Mouse (Mus musculus) liver, adult 2 months (tissue): ENCODE results near the gene Cacna1c. TPM values are rescaled to one million over a fixed set of nuclear protein-coding genes. Genes with fewer than 3 reads are reported as not detected.

Source experiments
- DNase-seq: peaks from one replicate; pipeline ENCODE4 v3.0.0-alpha.2; 2011; ENCODE audit warnings: low read depth, low spot score; ENCODE audit errors: extremely low read depth
- H3K27ac ChIP-seq: fragments of 200-500 bp; replicated peaks from 2 replicates; pipeline ENCODE4 v1.5.1; 2012; ENCODE audit warnings: low read depth, mild to moderate bottlenecking, control low read depth, inconsistent platforms, low read length; ENCODE audit not compliant: insufficient read depth
- H3K27me3 ChIP-seq: fragments of 200-500 bp; 2 replicates; pipeline ENCODE4 v1.6.1; 2012; ENCODE audit warnings: mild to moderate bottlenecking, moderate library complexity, low read length, inconsistent platforms; ENCODE audit not compliant: control insufficient read depth, insufficient read depth
- H3K36me3 ChIP-seq: fragments of 200-500 bp; 2 replicates; pipeline ENCODE4 v1.6.1; 2012; ENCODE audit warnings: low read length, inconsistent platforms; ENCODE audit not compliant: control insufficient read depth, insufficient read depth
- H3K4me1 ChIP-seq: fragments of 200-500 bp; 2 replicates; pipeline ENCODE4 v1.6.1; 2011; ENCODE audit warnings: low read length; ENCODE audit not compliant: control insufficient read depth, insufficient read depth
- H3K4me3 ChIP-seq: fragments of 200-500 bp; 2 replicates; pipeline ENCODE4 v1.5.1; 2011; ENCODE audit warnings: low read depth, mild to moderate bottlenecking, control low read depth, low read length, moderate library complexity; ENCODE audit not compliant: insufficient read depth
- H3K79me2 ChIP-seq: fragments of 200-500 bp; 2 replicates; pipeline ENCODE4 v1.6.1; 2012; ENCODE audit warnings: inconsistent platforms, mild to moderate bottlenecking, low read length, moderate library complexity; ENCODE audit not compliant: control insufficient read depth, insufficient read depth
- H3K9ac ChIP-seq: fragments of 200-500 bp; 2 replicates; pipeline ENCODE4 v1.6.1; 2012; ENCODE audit warnings: low read depth, mild to moderate bottlenecking, control low read depth, inconsistent platforms, low read length
- CTCF ChIP-seq: fragments of 200-500 bp; IDR thresholded peaks from 2 replicates; pipeline ENCODE4 v1.5.1; 2011; ENCODE audit warnings: low read depth, low read length, control low read depth
- POLR2A ChIP-seq: fragments of 200-500 bp; IDR thresholded peaks from 2 replicates; pipeline ENCODE4 v1.6.1; 2011; ENCODE audit warnings: low read length, control low read depth; ENCODE audit not compliant: insufficient read depth; ENCODE audit errors: extremely low read depth
- WGBS: fragments of 180-500 bp; shearing (Covaris S2); methylation state at CpG from one replicate; pipeline ENCODE4 v1.1.7; 2018; 5-methylcytosine and 5-hydroxymethylcytosine counted together
- polyA plus RNA-seq: library from polyadenylated mRNA; depleted of rRNA; stranded (reverse); fragments of >200 nt; gene quantifications from 2 replicates; pipeline ENCODE4 v1.2.3, GENCODE M21; 2012
- total RNA-seq: library from RNA; depleted of rRNA; stranded (reverse); fragments of >200 nt; gene quantifications from 2 replicates; pipeline ENCODE4 v1.2.3, GENCODE M21; 2014

Gene Cacna1c
- total and polyA plus RNA-seq, 2 experiments, result 0.09 to 0.18 TPM

- H3K36me3 ChIP-seq, result no peaks in the 10 kb centered on the region
- H3K9ac ChIP-seq, result peak overlapping the region; percentile 13; the same call in 1 of the 2 replicates
- peaks cover 13% of the 10 kb centered on the region for H3K4me1 ChIP-seq
- no peak for TF ChIP-seq CTCF
- TF ChIP-seq POLR2A, result no peak
- peak; percentile 82 for DNase-seq
- no peak overlapping the region for H3K27ac ChIP-seq
- H3K4me3 ChIP-seq, result no peak overlapping the region
- no peaks in the 10 kb centered on the region for H3K27me3 ChIP-seq
- H3K79me2 ChIP-seq, result no peaks in the 10 kb centered on the region
- WGBS, result 13% methylated on average over 5 of the region's 5 CpGs
Measured at GRCm38 (mm10) chr6:118963283-118963682, 232.9 kb downstream of the Cacna1c start.

GRCm38 (mm10) chr6:118958529-118958928 lies 237.7 kb downstream of the Cacna1c start:
- Histone ChIP-seq H3K9ac (no peak overlapping the region), H3K4me1 (peaks cover 9% of the 10 kb centered on the region; the same call in 1 of the 2 replicates), H3K27me3 (no peaks in the 10 kb centered on the region), H3K79me2 (no peaks in the 10 kb centered on the region), H3K36me3 (no peaks in the 10 kb centered on the region), H3K4me3 (no peak overlapping the region), H3K27ac (no peak overlapping the region)
- DNase-seq, result no peak
- no peak for TF ChIP-seq CTCF
- no peak for TF ChIP-seq POLR2A
- 94% methylated on average over 9 of the region's 9 CpGs for WGBS

GRCm38 (mm10) chr6:118956234-118956633 lies 240.0 kb downstream of the Cacna1c start:
- Histone ChIP-seq H3K27me3 (no peaks in the 10 kb centered on the region), H3K27ac (no peak overlapping the region), H3K79me2 (no peaks in the 10 kb centered on the region), H3K9ac (no peak overlapping the region), H3K4me3 (no peak overlapping the region), H3K36me3 (no peaks in the 10 kb centered on the region), H3K4me1 (peaks cover 2% of the 10 kb centered on the region; the same call in 1 of the 2 replicates)
- TF ChIP-seq POLR2A, result no peak
- TF ChIP-seq CTCF, result no peak
- no peak for DNase-seq
- WGBS, result 92% methylated on average over 4 of the region's 4 CpGs

GRCm38 (mm10) chr6:118955777-118956176 lies 240.4 kb downstream of the Cacna1c start:
- H3K79me2 ChIP-seq, result no peaks in the 10 kb centered on the region
- no peak overlapping the region for H3K4me3 ChIP-seq
- peak; percentile 32 for DNase-seq
- TF ChIP-seq CTCF (no peak), POLR2A (no peak)
- no peak overlapping the region for H3K27ac ChIP-seq
- no peak overlapping the region for H3K9ac ChIP-seq
- H3K36me3 ChIP-seq, result no peaks in the 10 kb centered on the region
- H3K27me3 ChIP-seq, result no peaks in the 10 kb centered on the region
- H3K4me1 ChIP-seq, result peaks cover 2% of the 10 kb centered on the region; the same call in 1 of the 2 replicates

GRCm38 (mm10) chr6:118954988-118955554 lies 241.1 kb downstream of the Cacna1c start:
- Histone ChIP-seq H3K4me1 (peaks cover 2% of the 10 kb centered on the region; the same call in 1 of the 2 replicates), H3K4me3 (no peak overlapping the region), H3K36me3 (no peaks in the 10 kb centered on the region), H3K9ac (no peak overlapping the region), H3K27ac (no peak overlapping the region), H3K27me3 (no peaks in the 10 kb centered on the region), H3K79me2 (no peaks in the 10 kb centered on the region)
- DNase-seq, result peak; percentile 65
- WGBS, result 42% methylated on average over 7 of the region's 7 CpGs
- TF ChIP-seq POLR2A, result no peak
- no peak for TF ChIP-seq CTCF

- no peaks in the 10 kb centered on the region for H3K79me2 ChIP-seq
- TF ChIP-seq POLR2A, result no peak
- TF ChIP-seq CTCF, result no peak
- WGBS, result 90% methylated on average over 9 of the region's 9 CpGs
Measured at GRCm38 (mm10) chr6:118952377-118952776, 243.8 kb downstream of the Cacna1c start.

More at GRCm38 (mm10) chr6:118952377-118952776, 243.8 kb downstream of the Cacna1c start:
- H3K4me3 ChIP-seq, result no peak overlapping the region
- H3K36me3 ChIP-seq, result no peaks in the 10 kb centered on the region
- no peak overlapping the region for H3K27ac ChIP-seq
- H3K4me1 ChIP-seq, result peaks cover 2% of the 10 kb centered on the region; the same call in 1 of the 2 replicates
- no peak overlapping the region for H3K9ac ChIP-seq
- no peaks in the 10 kb centered on the region for H3K27me3 ChIP-seq
- DNase-seq, result no peak
